Mouse (Mus musculus): Measurements from ENCODE around the gene Ppp1r7.
"Not testable (repeated sequence)": the region's sequence is repeated elsewhere in the genome, so short reads cannot be mapped to it uniquely, and the experiment has no call there.

- not testable (repeated sequence) for TF ChIP-seq CTCF (IDR thresholded peaks at IDR 0.05; ENCODE audit: extremely low read depth, insufficient read depth, insufficient read length, insufficient replicate concordance); POLR2A (IDR thresholded peaks at IDR 0.05; ENCODE audit: low read depth, low read length)
Observed at GRCm38 (mm10) chr1:93294491-93294890, 48.2 kb upstream of the Ppp1r7 start.
